Mouse (Mus musculus): ENCODE measurements around the gene Mup13.
"Not testable (repeated sequence)": the region's sequence is repeated elsewhere in the genome, so short reads cannot be mapped to it uniquely, and the experiment has no call there.

Mup13 gene

DNA sequence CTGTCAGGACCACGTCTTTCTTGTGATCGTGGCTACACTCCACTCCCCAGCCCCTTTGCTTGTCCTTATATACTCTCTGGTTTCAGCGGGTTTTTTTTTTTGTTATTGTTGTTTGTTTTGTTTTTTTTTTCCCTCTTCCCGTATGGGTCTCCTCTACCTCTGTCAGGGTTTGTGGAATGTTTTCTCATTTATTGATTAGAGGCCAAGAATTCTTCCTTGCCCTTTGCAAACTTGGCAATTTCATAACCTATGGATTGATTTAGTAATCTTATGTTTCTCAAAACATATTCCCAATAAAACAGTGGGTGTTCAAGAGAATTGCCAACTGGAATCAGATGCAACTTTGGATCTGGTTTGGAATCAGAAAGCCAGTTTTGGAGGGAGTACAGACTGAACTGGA, at the start of gene Mup13:
Gene Mup13 (minus strand): TSS at position 101 of the 400 bp plus-strand sequence.
- DNase-seq, result not testable (repeated sequence)
